Mouse (Mus musculus) forebrain, embryonic 12.5 days (tissue): ENCODE data around the gene Vmn2r60. TPM values are rescaled to one million over a fixed set of nuclear protein-coding genes. Genes with fewer than 3 reads are reported as not detected.
"Not testable (repeated sequence)": the region's sequence is repeated elsewhere in the genome, so short reads cannot be mapped to it uniquely, and the experiment has no call there.

Experiments
- ATAC-seq: fragments of 200-750 bp; cut with Nextera tagmentation; 2 replicates; pipeline ENCODE4 v1.8.0; 2017; ENCODE audit warnings: moderate TSS enrichment; ENCODE audit not compliant: low FRiP score
- H3K27ac ChIP-seq: fragments of 300-500 bp; sonication (generic); 2 replicates; pipeline ENCODE4 v1.5.1; 2016; ENCODE audit warnings: mild to moderate bottlenecking
- H3K27me3 ChIP-seq: fragments of 300-500 bp; sonication (generic); 2 replicates; pipeline ENCODE4 v1.6.1; 2016; ENCODE audit warnings: mild to moderate bottlenecking
- H3K36me3 ChIP-seq: fragments of 300-500 bp; sonication (generic); replicated peaks from 2 replicates; pipeline ENCODE4 v1.6.1; 2016; ENCODE audit warnings: mild to moderate bottlenecking
- H3K4me1 ChIP-seq: fragments of 300-500 bp; sonication (generic); 2 replicates; pipeline ENCODE4 v1.6.1; 2016
- H3K4me2 ChIP-seq: fragments of 300-500 bp; sonication (generic); 2 replicates; pipeline ENCODE4 v1.6.1; 2016; ENCODE audit warnings: mild to moderate bottlenecking, moderate library complexity
- H3K4me3 ChIP-seq: fragments of 300-500 bp; sonication (generic); replicated peaks from 2 replicates; pipeline ENCODE4 v1.5.1; 2016; ENCODE audit warnings: mild to moderate bottlenecking
- H3K9ac ChIP-seq: fragments of 300-500 bp; sonication (generic); 2 replicates; pipeline ENCODE4 v1.6.1; 2016; ENCODE audit warnings: mild to moderate bottlenecking
- H3K9me3 ChIP-seq: fragments of 300-500 bp; sonication (generic); 2 replicates; pipeline ENCODE4 v1.6.1; 2016
- WGBS: fragments of 180-500 bp; shearing (Covaris S2); methylation state at CpG from one replicate; pipeline ENCODE4 v1.1.7; 2016; 5-methylcytosine and 5-hydroxymethylcytosine counted together
- polyA plus RNA-seq: library from polyadenylated mRNA; unstranded; fragments of >200 nt; fragmentation: Nextera tagmentation; extraction: Ambion mirVana; gene quantifications from 2 replicates; pipeline ENCODE4 v1.2.1, GENCODE M21; 2016

Gene Vmn2r60
- polyA plus RNA-seq: not detected in 2 replicates

- 79% methylated on average over 2 of the region's 2 CpGs for WGBS
- Histone ChIP-seq H3K4me1 (no peaks in the 10 kb centered on the region), H3K27me3 (no peaks in the 10 kb centered on the region), H3K4me2 (no peak within 1 kb of the TSS), H3K27ac (no peak within 1 kb of the TSS), H3K9me3 (peaks cover 11% of the 10 kb centered on the region), H3K9ac (no peak within 1 kb of the TSS), H3K4me3 (no peak within 1 kb of the TSS), H3K36me3 (no peaks in the 10 kb centered on the region)
- ATAC-seq: no peak
Measured at GRCm38 (mm10) chr7:42107470-42107869, at the start of gene Vmn2r60. Gene Vmn2r60 (plus strand): TSS chr7:42107770.

GRCm38 (mm10) chr7:42058923-42059322, 48.6 kb upstream of the Vmn2r60 start, which contains the start of gene Vmn2r59:
Gene Vmn2r59 (minus strand): TSS chr7:42059023.
- Histone ChIP-seq H3K4me2 (no peak within 1 kb of the TSS), H3K4me3 (no peak within 1 kb of the TSS), H3K27ac (no peak within 1 kb of the TSS), H3K36me3 (no peaks in the 10 kb centered on the region), H3K9me3 (peaks cover 7% of the 10 kb centered on the region; the same call in 1 of the 2 replicates), H3K4me1 (no peaks in the 10 kb centered on the region), H3K9ac (no peak within 1 kb of the TSS), H3K27me3 (no peaks in the 10 kb centered on the region)
- ATAC-seq: no peak

GRCm38 (mm10) chr7:42107061-42107460, 509 bp upstream of the Vmn2r60 start:
- H3K4me3 ChIP-seq, H3K36me3 ChIP-seq, H3K9ac ChIP-seq, H3K4me1 ChIP-seq, H3K27me3 ChIP-seq, H3K4me2 ChIP-seq, ATAC-seq, H3K27ac ChIP-seq: not testable (repeated sequence)
- WGBS: 83% methylated on average over 14 of the region's 14 CpGs
- H3K9me3 ChIP-seq: peaks cover 11% of the 10 kb centered on the region

Other genes with a start within 250 kb of the Vmn2r60 start
- gene Vmn2r58, start 235.1 kb upstream of the Vmn2r60 start, polyA plus RNA-seq: not detected in 2 replicates
- not detected in 2 replicates for gene Vmn2r59, start 48.7 kb upstream of the Vmn2r60 start, polyA plus RNA-seq
- not detected in 2 replicates for gene Vmn2r61, start 152.3 kb downstream of the Vmn2r60 start, polyA plus RNA-seq